Mouse (Mus musculus) brain, embryonic 14.5 days (tissue): ENCODE data around the gene Inpp5d. TPM values are rescaled to one million over a fixed set of nuclear protein-coding genes. Genes with fewer than 3 reads are reported as not detected.

Source experiments
- DNase-seq: peaks from one replicate; pipeline ENCODE4 v3.0.0-alpha.2; 2011; ENCODE audit warnings: low read depth
- CTCF ChIP-seq: fragments of 200-500 bp; IDR thresholded peaks from 2 replicates; pipeline ENCODE4 v1.5.1; 2012; ENCODE audit warnings: inconsistent platforms, mild to moderate bottlenecking, moderate library complexity, borderline replicate concordance; ENCODE audit not compliant: insufficient read depth, insufficient read length; ENCODE audit errors: extremely low read depth
- POLR2A ChIP-seq: fragments of 200-500 bp; IDR thresholded peaks from 2 replicates; pipeline ENCODE4 v1.6.1; 2012; ENCODE audit warnings: mild to moderate bottlenecking, inconsistent platforms, borderline replicate concordance; ENCODE audit not compliant: poor library complexity, insufficient read depth, insufficient read length, severe bottlenecking; ENCODE audit errors: extremely low read depth
- polyA plus RNA-seq: library from polyadenylated mRNA; depleted of rRNA; stranded (reverse); fragments of >200 nt; gene quantifications from 2 replicates; pipeline ENCODE4 v1.2.3, GENCODE M21; 2012

Inpp5d gene
- polyA plus RNA-seq, 1 experiment, result 4.6 TPM

GRCm38 (mm10) chr1:87643016-87643415, 22.9 kb downstream of the Inpp5d start:
- TF ChIP-seq CTCF, result no peak
- TF ChIP-seq POLR2A, result no peak
- DNase-seq, result no peak

- TF ChIP-seq POLR2A, result no peak
- TF ChIP-seq CTCF, result no peak
These were observed 24.9 kb downstream of the Inpp5d start for GRCm38 (mm10) chr1:87645041-87645440.

GRCm38 (mm10) chr1:87645748-87646147, 25.6 kb downstream of the Inpp5d start:
- TF ChIP-seq POLR2A (no peak), CTCF (no peak)
- no peak for DNase-seq

More at GRCm38 (mm10) chr1:87645041-87645440, 24.9 kb downstream of the Inpp5d start:
- DNase-seq, result no peak

- DNase-seq, result no peak
- no peak for TF ChIP-seq POLR2A
- no peak for TF ChIP-seq CTCF
These were observed 27.7 kb downstream of the Inpp5d start for GRCm38 (mm10) chr1:87647820-87648219.

GRCm38 (mm10) chr1:87648657-87649056, 28.5 kb downstream of the Inpp5d start:
- TF ChIP-seq POLR2A, result no peak
- no peak for TF ChIP-seq CTCF
- DNase-seq, result no peak

- no peak for TF ChIP-seq CTCF
- TF ChIP-seq POLR2A, result no peak
- no peak for DNase-seq
These were observed 29.2 kb downstream of the Inpp5d start for GRCm38 (mm10) chr1:87649219-87649805.

- DNase-seq, result no peak
- TF ChIP-seq POLR2A (no peak), CTCF (no peak)
These were observed 29.9 kb downstream of the Inpp5d start for GRCm38 (mm10) chr1:87649958-87650474.

GRCm38 (mm10) chr1:87650611-87651079, 30.5 kb downstream of the Inpp5d start:
- TF ChIP-seq CTCF (no peak), POLR2A (no peak)
- DNase-seq, result no peak

- no peak for DNase-seq
- TF ChIP-seq POLR2A, result no peak
- TF ChIP-seq CTCF, result no peak
These were observed 31.3 kb downstream of the Inpp5d start for GRCm38 (mm10) chr1:87651436-87651835.

- no peak for TF ChIP-seq CTCF
- TF ChIP-seq POLR2A, result no peak
- no peak for DNase-seq
These were observed 35.0 kb downstream of the Inpp5d start for GRCm38 (mm10) chr1:87655101-87655500.

- TF ChIP-seq CTCF (no peak), POLR2A (no peak)
- DNase-seq, result no peak
These were observed 38.0 kb downstream of the Inpp5d start for GRCm38 (mm10) chr1:87658063-87658462.

GRCm38 (mm10) chr1:87658485-87658884, 38.4 kb downstream of the Inpp5d start:
- DNase-seq, result no peak
- no peak for TF ChIP-seq CTCF
- TF ChIP-seq POLR2A, result no peak

- no peak for TF ChIP-seq POLR2A
- no peak for TF ChIP-seq CTCF
- no peak for DNase-seq
These were observed 39.0 kb downstream of the Inpp5d start for GRCm38 (mm10) chr1:87658937-87659617.
